Mouse (Mus musculus): ENCODE results near the gene Mark4. TPM values are rescaled to one million over a fixed set of nuclear protein-coding genes. Genes with fewer than 3 reads are reported as not detected.

Mark4 gene
- polyA plus RNA-seq, 1 experiment from 2014 or later: 4.4 TPM

MicroRNA genes within 50 kb of the gene (microRNA counts, 519-probe panel; counts per million panel counts)
- 35.7 counts per million for microRNA mmu-miR-343

Small RNA genes lying within 50 kb of the gene (microRNA-seq; reads per million reads assigned to microRNA genes)
- gene Mir343: not detected

Other genes starting within 250 kb of the Mark4 start
- gene Gpr4, start 246.3 kb downstream of the Mark4 start, polyA plus RNA-seq (2015; fragmentation: Nextera tagmentation; extraction: Ambion mirVana): 1.6 and 2.1 TPM in 2 replicates
- gene Opa3, start 230.5 kb downstream of the Mark4 start, polyA plus RNA-seq (2015; fragmentation: Nextera tagmentation; extraction: Ambion mirVana): 40.6 and 40.9 TPM in 2 replicates
- gene Vasp, start 187.0 kb downstream of the Mark4 start, polyA plus RNA-seq (2015; fragmentation: Nextera tagmentation; extraction: Ambion mirVana): 106 and 120 TPM in 2 replicates
- 0.29 and 0.32 TPM in 2 replicates for gene Ppm1n, start 178.8 kb downstream of the Mark4 start, polyA plus RNA-seq (2015; fragmentation: Nextera tagmentation; extraction: Ambion mirVana)
- gene Rtn2, start 176.2 kb downstream of the Mark4 start, polyA plus RNA-seq (2015; fragmentation: Nextera tagmentation; extraction: Ambion mirVana): 10.3 and 11.8 TPM in 2 replicates
- gene Fosb, start 148.8 kb downstream of the Mark4 start, polyA plus RNA-seq (2015; fragmentation: Nextera tagmentation; extraction: Ambion mirVana): 0.10 and 0.21 TPM in 2 replicates
- 45.8 and 51.3 TPM in 2 replicates for gene Ercc1, start 114.0 kb downstream of the Mark4 start, polyA plus RNA-seq (2015; fragmentation: Nextera tagmentation; extraction: Ambion mirVana)
- 19.1 and 24.3 TPM in 2 replicates for gene Cd3eap, start 99.3 kb downstream of the Mark4 start, polyA plus RNA-seq (2015; fragmentation: Nextera tagmentation; extraction: Ambion mirVana)
- 3.1 and 4.2 TPM in 2 replicates for gene Ppp1r13l, start 99.1 kb downstream of the Mark4 start, polyA plus RNA-seq (2015; fragmentation: Nextera tagmentation; extraction: Ambion mirVana)
- 15.5 and 17.6 TPM in 2 replicates for gene Ercc2, start 76.8 kb downstream of the Mark4 start, polyA plus RNA-seq (2015; fragmentation: Nextera tagmentation; extraction: Ambion mirVana)
- gene Klc3, start 54.7 kb downstream of the Mark4 start, polyA plus RNA-seq (2015; fragmentation: Nextera tagmentation; extraction: Ambion mirVana): 2.7 and 2.9 TPM in 2 replicates
- 15.3 and 17.6 TPM in 2 replicates for gene Ckm, start 54.0 kb downstream of the Mark4 start, polyA plus RNA-seq (2015; fragmentation: Nextera tagmentation; extraction: Ambion mirVana)
- 0.27 and 0.46 TPM in 2 replicates for gene Exoc3l2, start 4.5 kb upstream of the Mark4 start, polyA plus RNA-seq (2015; fragmentation: Nextera tagmentation; extraction: Ambion mirVana)
- 1.4 and 2.0 TPM in 2 replicates for gene Bloc1s3, start 49.5 kb upstream of the Mark4 start, polyA plus RNA-seq (2015; fragmentation: Nextera tagmentation; extraction: Ambion mirVana)
- gene Trappc6a, start 49.6 kb upstream of the Mark4 start, polyA plus RNA-seq (2015; fragmentation: Nextera tagmentation; extraction: Ambion mirVana): 147 and 159 TPM in 2 replicates
- gene Nkpd1, start 59.0 kb upstream of the Mark4 start, polyA plus RNA-seq (2015; fragmentation: Nextera tagmentation; extraction: Ambion mirVana): 0.06 and 0.07 TPM in 2 replicates
- gene Ppp1r37, start 104.3 kb upstream of the Mark4 start, polyA plus RNA-seq (2015; fragmentation: Nextera tagmentation; extraction: Ambion mirVana): 15.5 and 18.6 TPM in 2 replicates
- gene Zfp296, start 118.5 kb upstream of the Mark4 start, polyA plus RNA-seq (2015; fragmentation: Nextera tagmentation; extraction: Ambion mirVana): 0.42 and 0.64 TPM in 2 replicates
- gene Gemin7, start 118.8 kb upstream of the Mark4 start, polyA plus RNA-seq (2015; fragmentation: Nextera tagmentation; extraction: Ambion mirVana): 132 and 137 TPM in 2 replicates
- gene Clasrp, start 145.7 kb upstream of the Mark4 start, polyA plus RNA-seq (2015; fragmentation: Nextera tagmentation; extraction: Ambion mirVana): 30.3 and 32.5 TPM in 2 replicates
- 8.8 and 10.6 TPM in 2 replicates for gene Relb, start 170.6 kb upstream of the Mark4 start, polyA plus RNA-seq (2015; fragmentation: Nextera tagmentation; extraction: Ambion mirVana)
- 70.5 and 77.6 TPM in 2 replicates for gene Clptm1, start 206.2 kb upstream of the Mark4 start, polyA plus RNA-seq (2015; fragmentation: Nextera tagmentation; extraction: Ambion mirVana)
- 463 and 798 TPM in 2 replicates for gene Apoc2, start 219.1 kb upstream of the Mark4 start, polyA plus RNA-seq (2015; fragmentation: Nextera tagmentation; extraction: Ambion mirVana)
- gene Gm44805, start 222.6 kb upstream of the Mark4 start, polyA plus RNA-seq (2015; fragmentation: Nextera tagmentation; extraction: Ambion mirVana): not detected in 2 replicates
- 2.6 and 8.3 TPM in 2 replicates for gene Apoc4, start 222.7 kb upstream of the Mark4 start, polyA plus RNA-seq (2015; fragmentation: Nextera tagmentation; extraction: Ambion mirVana)
- gene Apoc1, start 233.8 kb upstream of the Mark4 start, polyA plus RNA-seq (2015; fragmentation: Nextera tagmentation; extraction: Ambion mirVana): 39.5 and 43.2 TPM in 2 replicates
- gene Apoe, start 240.4 kb upstream of the Mark4 start, polyA plus RNA-seq (2015; fragmentation: Nextera tagmentation; extraction: Ambion mirVana): 314 and 355 TPM in 2 replicates